Mouse (Mus musculus) gastrocnemius, postnatal 36 days (tissue): ENCODE data around the gene Gnat1. TPM values are rescaled to one million over a fixed set of nuclear protein-coding genes. Genes with fewer than 3 reads are reported as not detected.

ENCODE experiments used
- DNase-seq, 2 experiments: peaks; one replicate each; pipeline ENCODE4 v3.0.0; 2022
- intact Hi-C: fragments of 180-260 bp; cut with DNase I; formaldehyde crosslinking; loops from one replicate; pipeline ENCODE4 v1.15.1; 2025
- total RNA-seq, 2 experiments: library from RNA; stranded (reverse); gene quantifications; 2 replicates each; pipeline ENCODE4 v1.2.3; 2021

The Gnat1 gene
- total RNA-seq, 2 experiments from 2014 or later: not detected

GRCm38 (mm10) chr9:107701594-107701993 lies 22.1 kb upstream of the Gnat1 start:
- intact Hi-C loops: no loop called here
- peak; percentile 65 to 77 for DNase-seq

- DNase-seq: peak in 1 of 2 experiments; percentile 41
- intact Hi-C loops: no loop called here
Observed at GRCm38 (mm10) chr9:107700114-107700571, 20.6 kb upstream of the Gnat1 start.

GRCm38 (mm10) chr9:107699376-107699980 lies 20.0 kb upstream of the Gnat1 start:
- intact Hi-C loops: no loop called here

GRCm38 (mm10) chr9:107698611-107699190 lies 19.2 kb upstream of the Gnat1 start:
- no peak for DNase-seq

More at GRCm38 (mm10) chr9:107699376-107699980, 20.0 kb upstream of the Gnat1 start:
- DNase-seq: no peak

GRCm38 (mm10) chr9:107697811-107698521 lies 18.5 kb upstream of the Gnat1 start:
- intact Hi-C loops: no loop called here
- DNase-seq: no peak

More at GRCm38 (mm10) chr9:107698611-107699190, 19.2 kb upstream of the Gnat1 start:
- intact Hi-C loops: no loop called here

- intact Hi-C loops: no loop called here
Observed at GRCm38 (mm10) chr9:107696845-107697610, 17.5 kb upstream of the Gnat1 start.

GRCm38 (mm10) chr9:107696106-107696479 lies 16.6 kb upstream of the Gnat1 start:
- DNase-seq: no peak
- intact Hi-C loops: no loop called here

More at GRCm38 (mm10) chr9:107696845-107697610, 17.5 kb upstream of the Gnat1 start:
- DNase-seq: no peak

GRCm38 (mm10) chr9:107695441-107696105 lies 16.1 kb upstream of the Gnat1 start:
- no peak for DNase-seq
- intact Hi-C loops: no loop called here

GRCm38 (mm10) chr9:107694627-107695026 lies 15.1 kb upstream of the Gnat1 start:
- intact Hi-C loops: no loop called here
- DNase-seq: no peak

GRCm38 (mm10) chr9:107693433-107693987 lies 14.0 kb upstream of the Gnat1 start:
- no peak for DNase-seq
- intact Hi-C loops: no loop called here

- no peak for DNase-seq
- intact Hi-C loops: no loop called here
Observed at GRCm38 (mm10) chr9:107692785-107693184, 13.3 kb upstream of the Gnat1 start.

- DNase-seq: no peak
- intact Hi-C loops: no loop called here
Observed at GRCm38 (mm10) chr9:107690391-107690790, 10.9 kb upstream of the Gnat1 start.

- DNase-seq: no peak
- intact Hi-C loops: no loop called here
Observed at GRCm38 (mm10) chr9:107688939-107689338, 9.4 kb upstream of the Gnat1 start.

- no peak for DNase-seq
- intact Hi-C loops: no loop called here
Observed at GRCm38 (mm10) chr9:107688415-107688814, 8.9 kb upstream of the Gnat1 start.

- peak; percentile 44 to 62 for DNase-seq
- intact Hi-C loops: no loop called here
Observed at GRCm38 (mm10) chr9:107685231-107685981, 5.9 kb upstream of the Gnat1 start.

- no peak for DNase-seq
- intact Hi-C loops: no loop called here
Observed at GRCm38 (mm10) chr9:107682405-107682804, 2.9 kb upstream of the Gnat1 start.

- DNase-seq: no peak
- intact Hi-C loops: no loop called here
Observed at GRCm38 (mm10) chr9:107678861-107679260, 651 bp downstream of the Gnat1 start.

GRCm38 (mm10) chr9:107677819-107678526 lies 1.5 kb downstream of the Gnat1 start:
- intact Hi-C loops: loop anchor here (2.0 kb wide), 1 partner anchor 77 kb away; no protein-coding TSS in a partner anchor
- DNase-seq: peak in 1 of 2 experiments; percentile 53
